Mouse (Mus musculus): ENCODE data around the gene Gnb1l.

- TF ChIP-seq CTCF (IDR thresholded peaks at IDR 0.05; ENCODE audit: low read depth, low read length), result no peak
- TF ChIP-seq POLR2A (IDR thresholded peaks at IDR 0.05; ENCODE audit: insufficient read depth, low read length), result no peak
Measured at GRCm38 (mm10) chr16:18462031-18462430, 36.5 kb upstream of the Gnb1l start.

All from ES-Bruce4 (cell line).